Mouse (Mus musculus): ENCODE measurements around the gene Olfr71.

DNA sequence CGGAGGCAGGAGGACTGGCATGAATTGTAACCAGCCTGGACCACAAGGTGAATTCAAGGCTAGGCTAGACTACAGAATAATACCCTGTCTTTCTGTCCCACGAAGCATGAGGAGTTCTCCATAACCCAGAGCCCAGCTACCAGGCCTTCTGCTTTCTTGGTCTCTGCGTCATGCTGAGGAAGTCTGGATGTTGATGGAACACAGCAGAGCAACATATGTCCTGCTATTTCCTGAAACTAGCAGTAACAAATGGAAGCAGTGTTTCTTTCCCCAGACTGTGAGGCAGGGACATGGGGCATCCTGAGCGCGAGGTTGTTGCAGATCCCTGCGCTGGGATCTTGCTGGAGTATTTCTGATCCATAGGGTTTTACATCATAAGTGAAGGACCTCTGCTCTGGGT lies 31.5 kb downstream of the Olfr71 start:
- no peak for TF ChIP-seq CTCF (IDR thresholded peaks at IDR 0.05; ENCODE audit: low read depth, low read length)
- TF ChIP-seq POLR2A (IDR thresholded peaks at IDR 0.05; ENCODE audit: extremely low read depth, insufficient read depth, low read length): no peak

All from liver, adult 2 months (tissue).